Mouse (Mus musculus) forelimb bud, embryonic 11.5 days (tissue): ENCODE data around the gene Rpa2.
A peak's percentile ranks its signal among the peaks of the same experiment; 100 is the strongest.
"Not testable (repeated sequence)": the region's sequence is repeated elsewhere in the genome, so short reads cannot be mapped to it uniquely, and the experiment has no call there.

Experiments
- DNase-seq: peaks from one replicate; pipeline ENCODE4 v3.0.0-alpha.2; 2012; ENCODE audit warnings: low read depth, low spot score

Gene Rpa2

DNA sequence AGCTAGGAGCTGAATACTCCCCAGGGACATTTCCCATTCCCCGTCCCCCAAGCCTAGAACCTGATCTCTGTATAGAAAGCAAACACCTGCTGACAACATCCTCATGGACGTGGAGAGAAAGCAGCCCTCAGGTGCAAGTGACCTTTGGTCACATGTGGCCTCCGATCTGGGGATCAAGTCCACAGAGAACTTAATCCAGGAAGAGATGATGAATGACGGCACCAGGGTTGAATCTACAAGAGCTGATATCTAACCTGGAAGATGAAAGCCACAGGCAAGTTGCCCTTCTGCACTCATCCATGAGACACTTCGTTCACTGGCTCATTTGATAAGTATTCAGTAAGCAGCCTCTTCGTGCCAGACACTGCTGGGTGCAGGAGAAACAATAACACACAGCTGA, 5.5 kb upstream of the Rpa2 start:
- DNase-seq: no peak

DNA sequence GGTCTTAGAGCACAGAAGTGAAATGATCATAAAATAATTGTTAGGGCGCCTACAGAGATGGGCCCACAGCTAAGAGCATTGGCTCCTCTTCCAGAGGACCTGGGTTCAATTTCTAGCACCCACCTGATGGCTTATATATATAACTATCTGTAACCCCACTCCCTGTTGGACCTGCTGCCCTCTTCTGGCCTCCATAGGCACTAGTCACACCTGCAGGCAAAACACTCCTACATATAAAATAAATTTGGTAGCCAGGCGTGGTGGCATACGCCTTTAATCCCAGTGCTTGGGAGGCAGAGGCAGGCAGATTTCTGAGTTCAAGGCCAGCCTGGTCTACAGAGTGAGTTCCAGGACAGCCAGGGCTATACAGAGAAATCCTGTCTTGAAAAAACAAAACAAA, 5.0 kb upstream of the Rpa2 start:
- DNase-seq: not testable (repeated sequence)

DNA sequence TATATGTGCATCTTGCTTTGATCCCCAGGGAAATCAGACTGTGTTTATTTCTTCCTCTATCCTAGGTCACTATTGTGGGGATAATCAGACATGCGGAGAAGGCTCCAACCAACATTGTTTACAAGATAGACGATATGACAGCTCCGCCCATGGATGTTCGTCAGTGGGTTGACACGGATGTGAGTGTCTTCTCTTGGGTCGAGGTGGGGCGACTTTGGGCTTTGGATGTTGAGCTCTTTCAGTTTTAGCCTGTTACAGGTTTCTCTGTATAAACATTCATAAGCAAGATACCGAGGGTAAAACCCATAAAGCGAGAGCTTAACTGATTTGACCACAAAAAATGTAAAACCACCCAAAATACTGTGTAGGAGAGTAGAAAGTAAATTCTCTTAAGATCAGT, 3.6 kb downstream of the Rpa2 start:
- DNase-seq: no peak

DNA sequence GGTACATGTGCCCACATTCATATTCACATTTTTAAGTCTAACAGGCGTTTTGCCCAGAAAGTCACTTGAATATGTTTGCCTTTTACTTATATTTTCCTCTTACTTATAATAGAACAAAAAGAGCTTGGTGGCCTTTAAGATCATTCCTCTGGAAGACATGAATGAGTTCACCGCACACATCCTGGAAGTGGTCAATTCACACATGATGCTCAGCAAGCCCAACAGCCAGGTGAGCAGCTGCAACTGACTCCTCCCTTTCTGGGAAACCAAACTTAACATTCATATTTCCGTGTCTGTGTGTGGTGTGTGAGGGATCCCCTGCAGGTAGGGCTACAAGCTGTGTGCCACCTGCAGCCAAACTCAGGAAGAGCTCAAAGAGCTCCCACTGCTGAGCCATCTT, 6.8 kb downstream of the Rpa2 start:
- no peak for DNase-seq

DNA sequence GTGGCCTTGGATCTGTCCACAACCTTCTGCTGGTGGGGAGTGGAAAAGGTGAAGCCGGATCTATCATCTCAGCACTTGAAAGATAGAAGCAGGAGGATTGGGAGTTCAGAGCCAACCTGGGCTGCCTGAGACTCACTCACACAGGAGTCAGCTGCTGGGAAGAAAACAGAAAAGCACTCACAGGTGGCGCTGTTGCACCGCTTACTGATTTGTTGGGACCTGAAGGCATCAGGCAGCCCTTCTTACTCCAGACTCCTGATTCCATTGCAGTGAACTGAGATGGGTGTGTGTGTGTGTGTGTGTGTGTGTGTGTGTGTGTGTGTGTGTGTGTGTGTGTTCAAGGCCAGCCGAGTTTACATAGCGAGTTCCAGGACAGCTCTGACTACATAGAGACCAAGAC, 8.6 kb downstream of the Rpa2 start:
- DNase-seq: peak; percentile 29

DNA sequence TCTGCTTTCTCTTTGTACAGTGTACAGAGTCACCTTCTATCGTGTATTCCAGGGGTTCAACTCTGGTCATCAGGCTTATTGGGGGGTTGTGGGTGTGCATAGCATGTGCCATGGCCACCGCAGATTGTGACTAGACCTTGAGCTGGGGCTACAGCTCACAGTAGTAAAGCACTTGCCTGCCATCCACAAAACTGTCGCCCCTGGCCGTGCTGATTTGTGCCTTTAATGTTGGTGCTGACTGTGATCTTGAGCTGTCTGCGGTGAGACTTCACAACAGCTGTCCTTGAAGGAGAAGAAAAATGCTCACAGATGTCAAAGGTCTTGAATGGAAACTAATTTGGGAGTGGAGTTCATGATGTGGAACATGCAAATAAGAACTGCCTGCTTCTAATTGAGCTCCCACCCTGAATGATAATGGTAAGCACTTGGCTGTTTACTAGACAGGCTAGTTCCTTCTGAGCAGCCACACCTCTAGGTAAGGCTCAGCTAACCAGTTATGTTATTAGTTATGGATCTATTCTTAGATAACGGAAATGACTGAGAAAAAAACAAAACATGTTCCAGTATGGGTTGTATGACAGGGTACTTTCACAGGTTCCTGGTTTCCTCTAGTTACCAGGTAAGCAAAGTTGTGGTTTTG, 10.6 kb downstream of the Rpa2 start:
- DNase-seq: no peak

DNA sequence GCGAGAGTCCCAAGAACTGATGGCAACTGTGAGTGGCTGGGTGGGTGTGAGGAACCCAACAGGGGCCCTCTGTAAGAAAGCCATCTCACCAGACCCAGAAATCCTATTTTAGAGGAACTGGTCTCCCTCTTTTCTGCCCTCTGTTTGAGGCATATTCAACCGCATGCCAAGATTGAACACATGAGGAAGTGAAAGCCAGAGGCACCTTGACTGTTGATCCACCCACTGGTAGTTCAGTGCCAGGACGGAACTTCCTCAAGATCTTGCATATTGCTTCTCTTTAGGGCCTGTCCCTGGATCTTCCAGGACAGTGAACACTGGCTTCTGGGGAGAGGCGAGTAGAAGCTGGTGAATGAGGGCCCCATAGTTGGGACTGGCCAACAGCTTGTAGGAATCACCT, 12.2 kb downstream of the Rpa2 start:
- DNase-seq: no peak

DNA sequence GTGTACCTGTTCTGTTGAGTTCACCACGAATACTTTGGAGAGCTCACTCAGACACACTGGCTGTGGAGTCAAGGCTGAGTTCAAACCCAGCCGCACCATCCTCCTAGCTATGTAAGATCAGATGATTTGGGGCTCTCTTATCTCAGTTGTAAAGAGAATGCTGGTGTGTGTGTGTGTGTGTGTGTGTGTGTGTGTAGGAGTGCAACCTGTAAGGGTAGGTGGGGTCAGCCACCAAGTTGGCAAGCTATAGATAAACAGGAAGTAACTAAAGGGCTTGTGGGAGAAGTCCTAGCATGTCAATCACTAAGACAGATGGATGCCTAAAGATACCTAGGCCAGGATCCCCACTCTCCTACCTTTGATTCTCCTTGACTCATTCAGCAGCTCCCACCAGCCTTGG, 15.6 kb downstream of the Rpa2 start:
- DNase-seq: no peak

DNA sequence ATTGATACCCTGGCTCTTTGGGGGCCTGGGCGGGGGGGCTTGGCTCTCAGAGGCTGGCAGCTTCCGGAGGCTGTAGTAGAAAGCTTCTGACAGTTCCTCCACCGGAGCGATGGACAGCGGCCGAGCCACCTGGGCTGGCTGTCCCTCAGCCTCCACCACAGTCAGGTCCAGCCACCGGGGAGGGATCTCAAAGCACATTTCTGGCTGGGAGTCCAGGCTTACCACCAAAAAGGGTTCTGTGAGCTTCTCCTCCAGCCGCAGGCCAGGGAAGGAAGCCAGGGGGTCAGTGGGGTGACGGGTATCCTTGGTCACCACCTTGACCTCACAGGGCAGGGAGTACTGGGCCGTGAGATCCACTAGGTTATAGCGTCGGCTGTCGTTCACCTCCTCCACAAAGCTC, 17.1 kb downstream of the Rpa2 start:
- no peak for DNase-seq

DNA sequence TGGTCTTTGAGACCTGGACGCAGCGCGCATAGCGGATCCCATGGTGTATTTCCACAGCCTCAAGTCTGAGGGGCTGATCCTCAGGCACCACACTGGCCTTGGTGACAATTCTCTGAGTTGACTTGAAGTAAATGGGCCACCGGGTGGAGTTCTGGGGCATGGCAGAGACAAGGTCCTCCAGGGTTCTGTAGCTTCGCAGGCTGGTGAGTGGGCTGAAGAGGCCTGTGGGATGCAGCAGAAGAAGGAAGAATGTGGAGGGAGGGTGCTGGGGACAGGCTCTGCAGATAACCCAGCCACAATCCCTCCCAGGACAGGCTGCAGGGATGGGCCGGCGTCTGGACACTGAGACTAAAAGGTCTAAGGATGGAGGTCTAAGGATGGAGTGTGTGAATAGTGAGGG, 21.6 kb downstream of the Rpa2 start:
- no peak for DNase-seq

DNA sequence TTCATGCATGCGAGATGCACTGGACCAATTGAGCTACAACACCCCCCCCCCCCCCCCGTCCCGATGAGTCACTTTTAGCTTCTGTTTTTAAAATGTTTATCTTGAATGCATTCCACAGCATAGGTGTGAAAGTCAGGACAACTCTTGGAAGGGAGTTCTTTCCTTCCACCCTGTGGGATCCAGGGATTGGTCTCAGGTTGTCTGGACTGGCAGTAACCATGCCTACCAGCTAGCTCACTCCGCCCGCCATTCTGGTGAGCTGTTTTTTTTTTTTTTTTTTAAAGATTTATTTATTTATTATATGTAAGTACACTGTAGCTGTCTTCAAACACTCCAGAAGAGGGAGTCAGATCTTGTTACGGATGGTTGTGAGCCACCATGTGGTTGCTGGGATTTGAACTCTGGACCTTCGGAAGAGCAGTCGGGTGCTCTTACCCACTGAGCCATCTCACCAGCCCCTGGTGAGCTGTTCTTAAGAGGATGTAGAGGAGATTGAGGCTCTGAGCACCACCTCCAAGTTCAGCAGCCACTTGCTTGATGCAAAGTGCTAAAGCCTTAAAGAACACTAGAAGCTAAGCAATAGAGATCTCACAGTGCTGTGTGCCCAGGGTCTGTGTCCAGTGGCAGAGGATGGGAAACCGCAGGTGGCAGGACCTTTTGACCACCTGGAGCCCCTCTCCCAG, 25.3 kb downstream of the Rpa2 start:
- not testable (repeated sequence) for DNase-seq

DNA sequence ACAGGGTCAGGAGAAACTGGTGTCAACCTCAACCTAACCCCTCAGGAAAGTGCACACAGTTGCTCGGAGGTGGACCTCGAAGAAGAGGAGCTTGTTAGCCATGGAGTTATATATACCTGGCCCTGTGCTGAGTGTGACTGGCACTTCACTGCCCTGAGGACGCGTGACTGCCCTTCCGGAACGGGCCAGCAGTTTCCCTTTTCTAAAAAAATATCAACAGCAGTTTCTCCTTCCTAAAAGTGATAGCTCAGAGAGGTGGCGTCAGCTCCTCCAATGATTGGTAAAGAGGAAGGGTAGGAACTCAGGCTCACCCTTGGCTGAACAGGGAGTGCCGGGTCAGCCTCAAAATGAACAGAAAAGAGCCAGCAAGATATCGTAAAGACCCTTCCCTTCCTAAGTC, 25.9 kb downstream of the Rpa2 start:
- no peak for DNase-seq

DNA sequence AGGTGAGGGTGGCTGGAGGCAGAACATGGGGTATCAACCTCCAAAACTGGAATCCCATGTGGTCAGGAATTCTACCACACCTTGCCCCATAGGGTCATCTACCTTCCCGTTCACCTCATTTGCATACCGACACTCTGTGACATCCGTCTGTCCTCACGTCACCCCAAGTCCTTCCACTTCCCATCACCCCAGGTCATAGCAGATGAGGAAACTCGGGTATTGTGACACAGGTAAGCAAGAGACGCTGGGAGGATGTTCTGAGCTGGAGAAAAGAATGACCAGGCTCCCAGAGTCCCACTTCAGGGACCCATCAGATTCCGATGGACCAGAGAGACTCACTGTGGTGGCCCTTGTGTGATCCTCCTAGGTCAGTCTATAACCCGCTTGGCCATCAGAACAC, 26.6 kb downstream of the Rpa2 start:
- no peak for DNase-seq

DNA sequence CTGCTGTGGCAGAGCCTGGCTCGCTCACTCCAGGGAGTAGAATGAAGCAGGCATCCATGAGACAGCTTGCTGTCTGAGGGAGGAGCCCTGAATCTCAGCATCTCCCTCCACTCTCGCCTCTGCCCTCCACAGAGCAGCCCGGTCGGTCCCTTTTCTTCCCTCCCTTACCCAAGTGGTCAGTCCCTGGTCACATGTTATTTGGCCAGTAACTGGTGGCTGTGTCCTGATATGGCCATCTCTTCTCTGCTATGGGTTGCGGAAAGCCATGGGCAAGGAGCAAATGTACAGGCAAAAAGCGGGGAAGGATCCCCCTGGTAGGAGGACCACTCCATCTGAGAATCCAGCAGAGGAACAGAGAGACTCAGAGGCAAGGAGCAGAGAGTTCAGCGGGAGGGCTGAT, 27.0 kb downstream of the Rpa2 start:
- DNase-seq: no peak

DNA sequence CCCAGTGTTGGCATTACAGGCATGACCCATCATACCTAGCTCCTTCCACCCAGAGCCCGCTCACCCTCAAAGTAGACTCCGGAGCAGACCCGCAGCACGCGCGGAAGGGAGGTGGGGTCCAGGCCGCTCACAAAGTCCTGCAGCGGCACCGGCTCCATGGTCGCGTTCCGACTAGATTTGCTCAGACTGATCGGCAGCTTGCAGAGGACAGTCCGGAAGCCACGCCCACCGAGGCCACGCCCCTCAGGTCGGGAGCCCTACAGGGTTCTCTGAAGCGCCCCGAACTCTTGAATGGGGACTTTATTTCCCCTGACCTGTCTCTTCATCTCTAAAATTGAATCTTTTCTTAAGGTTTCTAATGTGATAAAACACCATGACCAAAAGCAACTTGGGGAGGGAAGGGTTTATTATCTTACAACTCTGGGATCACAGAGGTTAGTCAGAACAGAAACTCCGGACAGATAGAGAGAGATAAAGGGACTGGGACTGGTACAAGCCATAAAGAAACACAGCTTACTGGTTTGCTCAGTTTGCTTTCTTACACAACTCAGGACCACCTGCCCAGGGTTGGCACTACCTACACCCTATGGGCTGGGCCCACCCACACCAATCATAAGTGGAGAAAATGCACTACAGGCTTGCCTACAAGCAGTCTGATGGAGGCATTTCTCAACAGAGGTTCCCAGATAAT, 28.2 kb downstream of the Rpa2 start, which contains the start of gene Themis2:
Themis2 (minus strand) TSS at position 192 of the 691 bp plus-strand sequence.
- DNase-seq: peak; percentile 17

DNA sequence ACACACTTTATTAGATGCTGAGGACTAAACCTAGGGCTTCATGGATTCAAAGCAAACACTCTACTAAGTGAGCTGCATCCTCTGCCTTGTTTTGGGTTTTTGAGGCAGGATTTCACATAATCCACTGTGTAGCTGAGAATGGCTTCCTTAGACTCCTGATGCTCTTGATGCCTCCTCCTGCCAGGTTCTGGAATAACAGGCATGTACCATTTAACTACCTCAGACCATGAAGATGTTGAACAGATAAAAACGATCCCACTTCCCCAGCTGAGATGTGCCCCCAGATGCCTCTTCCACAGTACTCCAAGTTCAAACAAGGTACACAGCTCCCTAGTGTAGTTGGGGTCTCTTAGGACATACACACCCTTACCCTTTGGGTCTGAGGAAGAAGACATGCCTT, 29.3 kb downstream of the Rpa2 start:
- no peak for DNase-seq

DNA sequence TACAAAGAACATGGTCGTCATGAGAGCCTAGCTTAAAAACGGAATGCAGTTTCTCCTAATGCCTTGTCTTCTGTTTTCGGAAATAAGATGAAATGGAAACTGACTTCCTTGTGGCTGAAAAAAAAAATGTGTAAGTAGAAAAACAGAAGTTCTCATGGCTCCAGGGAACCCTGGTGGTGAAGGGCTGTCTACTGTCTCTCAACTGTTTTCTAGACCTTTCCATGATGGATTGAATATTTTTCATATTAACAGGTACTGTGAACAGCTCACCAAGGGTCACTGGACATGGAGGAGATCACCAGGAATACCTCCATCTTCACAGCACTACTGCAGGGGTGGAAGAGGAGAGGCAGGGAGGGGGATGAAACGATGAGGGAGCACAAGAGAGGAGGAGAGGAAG, 29.9 kb downstream of the Rpa2 start:
- no peak for DNase-seq

DNA sequence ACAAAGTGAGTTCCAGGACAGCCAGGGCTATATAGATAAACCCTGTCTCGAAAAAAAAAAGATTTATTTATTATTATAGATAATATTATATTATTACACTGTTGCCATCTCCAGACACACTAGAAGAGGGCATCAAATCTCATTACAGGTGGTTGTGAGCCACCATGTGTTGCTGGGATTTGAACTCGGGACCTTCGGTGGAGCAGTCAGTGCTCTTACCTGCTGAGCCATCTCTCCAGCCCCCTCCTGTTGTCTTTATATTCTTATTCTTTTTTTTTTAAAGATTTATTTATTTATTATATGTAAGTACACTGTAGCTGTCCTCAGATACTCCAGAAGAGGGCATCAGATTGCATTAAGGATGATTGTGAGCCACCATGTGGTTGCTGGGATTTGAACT, 30.5 kb downstream of the Rpa2 start:
- not testable (repeated sequence) for DNase-seq

DNA sequence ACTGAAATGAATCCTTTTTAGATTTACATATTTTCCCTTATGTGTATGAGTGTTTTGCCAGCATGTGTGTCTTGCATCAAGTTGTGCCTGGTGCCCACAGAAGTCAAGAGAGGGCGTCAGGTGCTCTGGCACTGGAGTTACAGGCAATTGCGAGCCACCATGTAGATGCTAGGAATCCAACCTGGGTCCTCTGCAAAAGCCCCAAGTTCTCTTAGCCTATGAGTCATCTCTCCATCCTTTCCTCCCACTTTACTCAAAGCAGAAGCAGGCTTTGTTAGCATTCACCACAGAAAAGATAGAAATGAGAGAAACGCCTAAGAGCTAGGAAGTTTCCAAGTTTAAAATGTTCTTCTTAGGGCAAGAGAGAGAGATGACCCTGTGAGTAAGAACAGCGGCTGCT, 31.7 kb downstream of the Rpa2 start:
- no peak for DNase-seq

DNA sequence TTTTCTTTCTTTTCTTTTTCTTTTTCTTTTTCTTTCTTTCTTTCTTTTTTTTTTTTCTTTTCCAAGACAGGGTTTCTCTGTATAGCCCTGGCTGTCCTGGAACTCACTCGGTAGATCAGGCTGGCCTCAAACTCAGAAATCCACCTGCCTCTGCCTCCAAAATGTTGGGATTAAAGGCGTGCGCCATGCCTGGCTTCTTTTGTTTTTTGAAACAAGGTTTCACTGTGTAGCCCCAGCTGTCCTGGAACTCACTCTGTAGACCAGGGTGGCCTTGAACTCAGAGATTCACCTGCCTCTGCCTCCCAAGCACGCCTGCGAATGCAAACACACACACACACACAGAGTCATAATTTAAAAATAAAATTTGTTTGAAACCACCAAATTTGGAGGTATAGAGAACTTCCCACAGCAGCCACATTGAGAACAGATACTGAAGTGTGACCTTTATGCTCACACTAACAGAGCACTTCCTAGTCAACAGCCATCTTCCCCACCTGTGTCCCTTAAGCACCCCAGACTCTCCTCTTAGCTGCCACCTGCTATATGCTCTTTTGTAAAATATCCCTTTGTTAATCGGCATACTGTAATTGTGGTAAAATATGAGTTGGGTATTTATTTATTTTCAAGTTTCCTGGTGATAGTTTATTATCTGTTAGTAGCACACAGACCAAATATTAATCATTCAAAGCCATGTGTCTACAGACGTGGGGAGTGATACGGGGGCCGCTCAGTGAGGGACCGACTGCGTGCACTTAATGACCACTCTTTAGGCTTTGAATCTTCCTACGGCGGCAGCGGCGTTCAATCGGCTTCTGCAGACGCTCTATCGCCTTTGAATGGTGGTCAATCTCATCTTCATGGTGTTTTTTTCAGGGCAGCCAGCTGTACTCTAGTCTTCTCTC, 33.3 kb downstream of the Rpa2 start:
- DNase-seq: no peak

DNA sequence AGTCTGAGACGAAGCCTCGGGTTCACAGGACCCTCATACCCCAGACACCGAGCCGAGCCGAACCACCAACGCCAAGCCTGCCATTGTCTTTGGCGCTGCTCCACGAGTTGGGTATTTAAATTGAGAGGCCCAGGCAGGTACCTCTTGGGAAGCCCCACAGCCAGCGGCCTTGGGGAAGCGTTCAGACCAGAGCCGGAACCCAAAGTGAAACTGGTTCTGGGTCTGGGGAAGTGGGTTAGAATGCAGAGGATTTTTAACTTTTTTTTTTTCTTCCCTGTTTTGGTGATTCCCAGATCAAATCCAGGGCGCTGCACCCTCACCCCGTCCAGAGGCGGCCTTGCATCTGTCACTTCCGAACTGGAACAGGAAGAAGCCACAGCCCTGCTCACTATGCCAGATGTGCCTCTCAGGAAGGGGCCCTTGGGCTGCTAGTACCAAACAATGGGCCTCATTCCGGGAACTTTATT, 34.1 kb downstream of the Rpa2 start:
- DNase-seq: no peak

DNA sequence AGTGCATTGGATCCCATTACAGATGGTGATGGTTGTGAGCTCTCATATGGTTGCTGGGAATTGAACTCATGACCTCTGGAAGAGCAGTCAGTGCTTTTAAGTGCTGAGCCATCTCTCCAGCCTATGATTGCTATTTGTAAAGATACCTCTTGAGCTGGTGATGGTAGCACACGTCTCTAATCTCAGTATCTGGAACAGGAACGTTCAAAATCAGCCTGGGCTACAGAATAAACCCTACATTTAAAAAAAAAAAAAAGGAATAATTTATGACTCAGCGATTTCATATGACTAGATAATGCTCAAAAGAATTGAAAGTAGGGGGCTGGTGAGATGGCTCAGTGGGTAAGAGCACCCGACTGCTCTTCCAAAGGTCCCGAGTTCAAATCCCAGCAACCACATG, 35.1 kb downstream of the Rpa2 start:
- DNase-seq: no peak
